Mouse (Mus musculus): ENCODE measurements around the gene Dis3l2. TPM values are rescaled to one million over a fixed set of nuclear protein-coding genes. Genes with fewer than 3 reads are reported as not detected.

Gene Dis3l2
- total RNA-seq, 1 experiment: 9.6 TPM

GRCm38 (mm10) chr1:86699346-86700136 is 4.1 kb upstream of the Dis3l2 start:
- Histone ChIP-seq H3K27ac (ENCODE audit: insufficient read depth, low read depth, low read length, poor library complexity, severe bottlenecking) (no peak overlapping the region), H3K4me3 (ENCODE audit: insufficient read depth in 1 of 2, low read depth in 1 of 2, low read length in 2 of 2, poor library complexity in 1 of 2, severe bottlenecking in 1 of 2) (no peak overlapping the region), H3K9me3 (ENCODE audit: control insufficient read depth, insufficient read depth, low read depth, low read length) (no peaks in the 10 kb centered on the region), H3K9ac (ENCODE audit: insufficient read depth, low read depth, low read length, poor library complexity, severe bottlenecking) (no peak overlapping the region), H3K4me1 (ENCODE audit: control insufficient read depth in 2 of 2, insufficient read depth in 2 of 2, low read length in 2 of 2, poor library complexity in 1 of 2) (peaks cover 0 to 4% of the 10 kb centered on the region in 2 experiments; a peak in 2 of 4 replicates), H3K36me3 (ENCODE audit: control insufficient read depth, insufficient read depth, low read length, poor library complexity, severe bottlenecking) (no peaks in the 10 kb centered on the region)
- in situ Hi-C loops (cut with MboI; ENCODE audit: low sequenced_read_pairs in 2 of 2, unreplicated experiment in 2 of 2): no loop called here
- TF ChIP-seq ZC3H11A (IDR thresholded peaks at IDR 0.05; ENCODE audit: borderline replicate concordance, low read depth, low read length) (peak; percentile 67), CHD2 (IDR thresholded peaks at IDR 0.05; ENCODE audit: low read depth, low read length) (no peak), HCFC1 (IDR thresholded peaks at IDR 0.05; ENCODE audit: borderline replicate concordance, insufficient read depth, low read length) (no peak)
- DNase-seq (ENCODE audit: low read depth, low spot score): peak; percentile 64

- Histone ChIP-seq H3K36me3 (ENCODE audit: control insufficient read depth, insufficient read depth, low read length, poor library complexity, severe bottlenecking) (no peaks in the 10 kb centered on the region), H3K4me1 (ENCODE audit: control insufficient read depth in 2 of 2, insufficient read depth in 2 of 2, low read length in 2 of 2, poor library complexity in 1 of 2) (peaks cover 0 to 4% of the 10 kb centered on the region in 2 experiments; a peak in 2 of 4 replicates), H3K9ac (ENCODE audit: insufficient read depth, low read depth, low read length, poor library complexity, severe bottlenecking) (no peak overlapping the region), H3K27ac (ENCODE audit: insufficient read depth, low read depth, low read length, poor library complexity, severe bottlenecking) (no peak overlapping the region), H3K9me3 (ENCODE audit: control insufficient read depth, insufficient read depth, low read depth, low read length) (no peaks in the 10 kb centered on the region), H3K4me3 (ENCODE audit: insufficient read depth in 1 of 2, low read depth in 1 of 2, low read length in 2 of 2, poor library complexity in 1 of 2, severe bottlenecking in 1 of 2) (no peak overlapping the region)
- in situ Hi-C loops (cut with MboI; ENCODE audit: low sequenced_read_pairs in 2 of 2, unreplicated experiment in 2 of 2): no loop called here
- TF ChIP-seq HCFC1 (IDR thresholded peaks at IDR 0.05; ENCODE audit: borderline replicate concordance, insufficient read depth, low read length) (no peak), MAFK (IDR thresholded peaks at IDR 0.05; ENCODE audit: insufficient read depth, low read depth, low read length) (no peak), ZC3H11A (IDR thresholded peaks at IDR 0.05; ENCODE audit: borderline replicate concordance, low read depth, low read length) (no peak), ZNF384 (IDR thresholded peaks at IDR 0.05; ENCODE audit: low read depth, low read length) (no peak), CHD2 (IDR thresholded peaks at IDR 0.05; ENCODE audit: low read depth, low read length) (no peak)
- no peak for DNase-seq (ENCODE audit: low read depth, low spot score)
Measured at GRCm38 (mm10) chr1:86700367-86700766, 3.2 kb upstream of the Dis3l2 start.

GRCm38 (mm10) chr1:86703965-86704326 is 338 bp downstream of the Dis3l2 start:
- H3K9ac ChIP-seq (ENCODE audit: insufficient read depth, low read depth, low read length, poor library complexity, severe bottlenecking): peak overlapping the region; percentile 93
- H3K27ac ChIP-seq (ENCODE audit: insufficient read depth, low read depth, low read length, poor library complexity, severe bottlenecking): peak overlapping the region; percentile 19; the same call in 1 of the 2 replicates
- in situ Hi-C loops (cut with MboI; ENCODE audit: low sequenced_read_pairs in 2 of 2, unreplicated experiment in 2 of 2): no loop called here
- H3K9me3 ChIP-seq (ENCODE audit: control insufficient read depth, insufficient read depth, low read depth, low read length): no peaks in the 10 kb centered on the region
- H3K4me1 ChIP-seq (ENCODE audit: control insufficient read depth in 2 of 2, insufficient read depth in 2 of 2, low read length in 2 of 2, poor library complexity in 1 of 2): peaks cover 0 to 4% of the 10 kb centered on the region in 2 experiments; a peak in 2 of 4 replicates
- H3K36me3 ChIP-seq (ENCODE audit: control insufficient read depth, insufficient read depth, low read length, poor library complexity, severe bottlenecking): no peaks in the 10 kb centered on the region
- no peak for TF ChIP-seq CHD2 (IDR thresholded peaks at IDR 0.05; ENCODE audit: low read depth, low read length)
- TF ChIP-seq ZNF384 (IDR thresholded peaks at IDR 0.05; ENCODE audit: low read depth, low read length): no peak
- TF ChIP-seq ZC3H11A (IDR thresholded peaks at IDR 0.05; ENCODE audit: borderline replicate concordance, low read depth, low read length): no peak
- no peak for TF ChIP-seq HCFC1 (IDR thresholded peaks at IDR 0.05; ENCODE audit: borderline replicate concordance, insufficient read depth, low read length)
- no peak for TF ChIP-seq MAFK (IDR thresholded peaks at IDR 0.05; ENCODE audit: insufficient read depth, low read depth, low read length)
- no peak for DNase-seq (ENCODE audit: low read depth, low spot score)
- H3K4me3 ChIP-seq (ENCODE audit: insufficient read depth in 1 of 2, low read depth in 1 of 2, low read length in 2 of 2, poor library complexity in 1 of 2, severe bottlenecking in 1 of 2): peak overlapping the region; percentile 89 to 91

- TF ChIP-seq ZNF384 (IDR thresholded peaks at IDR 0.05; ENCODE audit: low read depth, low read length) (no peak), HCFC1 (IDR thresholded peaks at IDR 0.05; ENCODE audit: borderline replicate concordance, insufficient read depth, low read length) (no peak), ZC3H11A (IDR thresholded peaks at IDR 0.05; ENCODE audit: borderline replicate concordance, low read depth, low read length) (no peak), CHD2 (IDR thresholded peaks at IDR 0.05; ENCODE audit: low read depth, low read length) (no peak), MAFK (IDR thresholded peaks at IDR 0.05; ENCODE audit: insufficient read depth, low read depth, low read length) (no peak)
- Histone ChIP-seq H3K9ac (ENCODE audit: insufficient read depth, low read depth, low read length, poor library complexity, severe bottlenecking) (no peak overlapping the region), H3K4me1 (ENCODE audit: control insufficient read depth in 2 of 2, insufficient read depth in 2 of 2, low read length in 2 of 2, poor library complexity in 1 of 2) (peaks cover 0 to 4% of the 10 kb centered on the region in 2 experiments; a peak in 2 of 4 replicates), H3K9me3 (ENCODE audit: control insufficient read depth, insufficient read depth, low read depth, low read length) (no peaks in the 10 kb centered on the region), H3K4me3 (ENCODE audit: insufficient read depth in 1 of 2, low read depth in 1 of 2, low read length in 2 of 2, poor library complexity in 1 of 2, severe bottlenecking in 1 of 2) (no peak overlapping the region), H3K27ac (ENCODE audit: insufficient read depth, low read depth, low read length, poor library complexity, severe bottlenecking) (no peak overlapping the region), H3K36me3 (ENCODE audit: control insufficient read depth, insufficient read depth, low read length, poor library complexity, severe bottlenecking) (no peaks in the 10 kb centered on the region)
- in situ Hi-C loops (cut with MboI; ENCODE audit: low sequenced_read_pairs in 2 of 2, unreplicated experiment in 2 of 2): no loop called here
- DNase-seq (ENCODE audit: low read depth, low spot score): no peak
Measured at GRCm38 (mm10) chr1:86705461-86705860, 1.9 kb downstream of the Dis3l2 start.

Measured in ES-E14 (cell line).